Mouse (Mus musculus) lung, adult 18-20 months (tissue): ENCODE measurements at regions not wholly inside any gene's neighbourhood (a gene's known extent, or its start where the extent isn't known, plus 50 kb on each side); places are given as distances from the start of the nearest gene placed in this dataset.
A peak's percentile ranks its signal among the peaks of the same experiment; 100 is the strongest.

Experiments used
- DNase-seq, 2 experiments: peaks; one replicate each; pipeline ENCODE4 v3.0.0; 2022; ENCODE audit warnings: mixed read lengths in 2 of 2

- DNase-seq: no peak
These were observed 190.3 kb downstream of the Etaa1 start for GRCm38 (mm10) chr11:17763411-17763810.

- DNase-seq: no peak
These were observed 189.5 kb downstream of the Etaa1 start for GRCm38 (mm10) chr11:17764146-17764545.

- no peak for DNase-seq
These were observed 185.3 kb downstream of the Etaa1 start for GRCm38 (mm10) chr11:17768345-17768759.

GRCm38 (mm10) chr11:17768837-17769466 is 184.7 kb downstream of the Etaa1 start:
- no peak for DNase-seq

GRCm38 (mm10) chr11:17797632-17798031 is 156.0 kb downstream of the Etaa1 start:
- no peak for DNase-seq

- DNase-seq: no peak
These were observed 145.8 kb downstream of the Etaa1 start for GRCm38 (mm10) chr11:17807851-17808250.

- no peak for DNase-seq
These were observed 141.7 kb downstream of the Etaa1 start for GRCm38 (mm10) chr11:17811829-17812559.

- DNase-seq: no peak
These were observed 111.0 kb downstream of the Etaa1 start for GRCm38 (mm10) chr11:17842642-17843041.

GRCm38 (mm10) chr11:17852405-17852804 is 101.3 kb downstream of the Etaa1 start:
- no peak for DNase-seq

GRCm38 (mm10) chr11:17853246-17853804 is 100.3 kb downstream of the Etaa1 start:
- no peak for DNase-seq

GRCm38 (mm10) chr11:17853832-17854231 is 99.8 kb downstream of the Etaa1 start:
- no peak for DNase-seq

GRCm38 (mm10) chr11:17859364-17860131 is 94.1 kb downstream of the Etaa1 start:
- DNase-seq: peak in 1 of 2 experiments; percentile 11

GRCm38 (mm10) chr11:17864833-17865397 is 88.8 kb downstream of the Etaa1 start:
- DNase-seq: no peak

GRCm38 (mm10) chr11:17870690-17871089 is 83.0 kb downstream of the Etaa1 start:
- no peak for DNase-seq

- DNase-seq: no peak
These were observed 81.8 kb downstream of the Etaa1 start for GRCm38 (mm10) chr11:17871920-17872319.

- DNase-seq: no peak
These were observed 70.4 kb downstream of the Etaa1 start for GRCm38 (mm10) chr11:17883276-17883675.
